Mouse (Mus musculus): ENCODE results near the gene Olfr855. TPM values are rescaled to one million over a fixed set of nuclear protein-coding genes. Genes with fewer than 3 reads are reported as not detected.

Olfr855 gene
- total RNA-seq (2021): not detected

DNA sequence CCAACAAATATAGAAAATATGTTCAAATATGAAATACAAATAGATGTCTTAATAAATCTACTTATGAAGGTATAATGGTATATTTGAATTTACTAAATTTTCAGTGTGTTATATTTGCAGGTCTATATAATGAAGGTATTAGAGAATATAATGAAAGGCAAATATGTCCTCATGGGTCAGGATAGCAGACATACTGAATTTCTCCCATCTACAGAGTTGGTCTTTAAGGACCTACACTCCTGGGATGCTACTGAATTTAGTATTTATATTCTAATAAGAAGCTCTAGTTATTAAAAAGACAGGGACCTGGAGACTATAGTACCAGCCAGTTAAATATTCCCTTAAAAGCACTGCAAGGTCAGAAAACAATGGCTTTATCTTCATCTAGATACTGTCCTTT is at the start of gene Olfr855:
Gene Olfr855, plus strand, starts transcription at position 301 of the 400 bp plus-strand sequence.
- no peak for DNase-seq

DNA sequence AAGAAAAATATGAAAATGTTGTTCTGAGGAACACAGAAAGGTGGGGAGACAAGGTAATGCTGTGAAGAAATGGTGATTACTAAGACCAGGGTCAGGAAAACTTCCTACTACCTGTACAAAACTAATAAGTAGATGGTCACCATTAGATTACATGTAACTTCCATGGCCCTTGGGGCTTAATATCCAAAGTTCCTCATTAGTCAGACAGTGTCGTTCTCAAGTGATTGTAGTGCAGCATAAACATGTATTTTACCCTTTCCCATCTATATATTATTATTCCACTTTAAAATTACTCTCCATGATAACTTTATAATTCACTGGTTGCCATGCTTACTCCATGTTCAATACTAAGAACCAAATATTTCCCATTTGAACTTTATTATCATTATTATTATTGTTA is 41.4 kb upstream of the Olfr855 start, which contains the start of gene Olfr853:
Gene Olfr853, minus strand, starts transcription at position 101 of the 400 bp plus-strand sequence.
- DNase-seq: no peak

DNA sequence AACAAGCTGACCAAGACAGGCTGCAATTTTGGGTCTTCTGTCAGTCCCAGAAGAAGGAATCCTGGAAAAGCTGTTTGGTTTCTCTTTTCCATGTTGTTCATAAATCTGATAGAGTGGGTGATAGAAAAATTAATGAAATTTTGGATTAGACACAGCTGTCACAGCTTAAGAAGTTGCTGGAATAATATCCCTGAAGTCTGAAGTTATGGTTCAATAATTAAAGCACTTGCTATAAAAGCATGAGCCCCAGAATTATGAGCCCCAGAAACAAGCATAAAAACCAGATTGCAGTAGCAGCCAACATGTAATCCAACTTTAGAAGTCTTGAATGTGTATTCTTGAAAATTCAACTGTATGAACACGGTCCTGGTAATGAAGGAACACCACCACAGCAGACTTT is 15.1 kb upstream of the Olfr855 start, which contains the start of gene Olfr854:
Gene Olfr854, minus strand, starts transcription at position 101 of the 400 bp plus-strand sequence.
- DNase-seq: no peak

DNA sequence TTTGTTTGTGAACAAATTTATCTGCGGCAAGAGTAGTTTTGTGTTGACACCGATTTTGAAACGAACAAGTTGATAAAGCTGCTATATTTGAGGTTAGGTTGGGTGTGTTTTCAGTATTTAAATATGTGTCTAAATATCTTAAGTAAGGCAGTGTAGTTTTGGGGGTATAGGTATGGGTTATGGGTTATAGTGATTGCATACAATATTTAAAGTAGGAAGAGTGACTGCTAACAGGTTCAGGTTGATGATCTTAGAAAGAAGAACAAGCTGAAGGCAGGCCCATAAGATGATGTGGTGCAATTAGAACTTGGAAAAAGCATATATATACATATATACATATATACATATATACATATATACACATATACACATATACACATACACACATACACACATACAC is 38.9 kb downstream of the Olfr855 start:
- DNase-seq: no peak

DNA sequence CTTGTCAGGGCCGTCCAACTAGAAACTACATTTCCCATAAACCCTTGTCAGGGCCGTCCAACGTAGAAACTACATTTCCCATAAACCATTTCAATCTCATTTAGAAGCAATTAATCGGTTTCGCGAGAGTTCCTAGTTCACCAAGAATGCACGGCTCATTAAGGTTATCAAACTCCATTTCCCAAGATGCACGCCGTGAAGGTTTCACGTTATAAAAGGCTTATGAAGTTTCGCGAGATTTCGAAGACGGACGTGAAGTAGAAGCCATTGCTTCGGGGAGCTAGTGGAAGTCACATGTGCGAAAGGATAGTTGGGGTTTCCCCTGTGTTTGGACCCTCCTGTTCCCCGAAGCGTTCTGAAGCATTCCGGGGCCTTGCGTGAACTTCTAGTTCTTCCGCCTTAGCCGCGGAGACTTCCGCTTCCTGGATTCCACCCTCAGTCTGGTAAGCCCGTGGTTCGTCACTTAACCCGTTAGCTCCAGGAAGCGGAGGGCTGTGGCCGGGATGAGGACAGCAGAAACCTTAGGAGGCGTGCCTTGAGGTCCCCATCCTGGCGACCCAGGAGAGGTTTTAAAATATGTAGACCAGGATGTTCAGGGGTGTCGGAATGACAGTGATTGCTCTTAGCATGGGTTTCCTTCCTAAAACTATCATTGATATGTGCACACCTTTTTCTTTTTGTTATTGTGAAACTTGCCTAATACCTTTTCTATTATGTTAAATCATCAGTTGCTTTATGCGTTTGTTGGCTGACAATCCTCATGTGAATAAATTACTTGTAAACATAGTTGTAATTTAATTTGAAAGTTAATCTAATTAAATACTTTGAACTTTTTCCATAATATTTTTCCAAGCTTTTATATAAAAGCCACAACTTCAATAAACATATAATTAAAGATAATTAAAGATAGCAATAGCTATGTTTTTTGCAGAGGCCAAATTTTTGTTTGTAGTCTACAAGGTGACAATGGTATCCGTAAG is 39.7 kb downstream of the Olfr855 start, which contains the start of gene Zfp317:
Gene Zfp317, plus strand, starts transcription at position 260 of the 980 bp plus-strand sequence.
- DNase-seq: peak; percentile 90 to 91

DNA sequence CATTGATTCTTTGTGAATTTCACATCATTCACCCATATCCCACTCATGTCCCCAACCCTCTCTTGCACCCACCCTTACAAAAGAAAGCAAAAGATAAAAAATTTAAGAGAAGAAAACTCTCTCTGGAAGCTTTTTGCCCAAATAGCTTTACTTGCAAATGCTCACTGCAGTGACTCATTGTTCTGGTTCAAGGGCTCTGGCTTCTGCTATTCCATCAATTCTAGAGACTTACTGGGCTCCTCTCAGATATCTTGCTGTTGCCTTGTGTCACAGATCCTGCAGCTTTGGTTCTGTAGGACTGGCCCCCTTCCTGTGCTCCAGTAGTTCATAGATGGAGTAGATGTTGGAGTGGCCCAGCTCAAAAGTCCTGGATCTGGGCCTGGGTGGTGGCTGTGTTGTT is 47.2 kb downstream of the Olfr855 start:
- no peak for DNase-seq

Other genes with a start within 250 kb of the Olfr855 start
- not detected for gene Olfr845, start 246.2 kb upstream of the Olfr855 start, total RNA-seq (2021)
- gene Olfr846, start 218.6 kb upstream of the Olfr855 start, total RNA-seq (2021): not detected
- not detected for gene Olfr847, start 203.9 kb upstream of the Olfr855 start, total RNA-seq (2021)
- gene Olfr849, start 142.4 kb upstream of the Olfr855 start, total RNA-seq (2021): not detected
- gene Olfr850, start 104.4 kb upstream of the Olfr855 start, total RNA-seq (2021): not detected
- not detected for gene Olfr851, start 89.3 kb upstream of the Olfr855 start, total RNA-seq (2021)
- not detected for gene Olfr853, start 41.5 kb upstream of the Olfr855 start, total RNA-seq (2021)
- not detected for gene Olfr854, start 15.2 kb upstream of the Olfr855 start, total RNA-seq (2021)
- gene Zfp317, start 39.5 kb downstream of the Olfr855 start, total RNA-seq (2021): 10 to 100 TPM; 20.2 to 21.2 TPM
- gene Olfr857, start 126.8 kb downstream of the Olfr855 start, total RNA-seq (2021): not detected
- not detected for gene Olfr58, start 197.7 kb downstream of the Olfr855 start, total RNA-seq (2021)
- gene Olfr859, start 222.3 kb downstream of the Olfr855 start, total RNA-seq (2021): not detected